Mouse (Mus musculus) hindbrain, embryonic 11.5 days (tissue): ENCODE measurements around the gene Il1f8. TPM values are rescaled to one million over a fixed set of nuclear protein-coding genes. Genes with fewer than 3 reads are reported as not detected.
"Not testable (repeated sequence)": the region's sequence is repeated elsewhere in the genome, so short reads cannot be mapped to it uniquely, and the experiment has no call there.

Source experiments
- ATAC-seq: fragments of 200-750 bp; cut with Nextera tagmentation; 2 replicates; pipeline ENCODE4 v1.8.0; 2017; ENCODE audit warnings: mild to moderate bottlenecking, moderate TSS enrichment, moderate library complexity; ENCODE audit not compliant: low FRiP score
- DNase-seq: peaks from one replicate; pipeline ENCODE4 v3.0.0-alpha.2; 2015; ENCODE audit warnings: low spot score
- H3K27ac ChIP-seq: fragments of 300-500 bp; sonication (generic); 2 replicates; pipeline ENCODE4 v1.5.1; 2014; ENCODE audit warnings: mild to moderate bottlenecking, low read depth, low read length
- H3K27me3 ChIP-seq: fragments of 300-500 bp; sonication (generic); 2 replicates; pipeline ENCODE4 v1.6.1; 2014; ENCODE audit warnings: mild to moderate bottlenecking, low read length, moderate library complexity, mixed read lengths; ENCODE audit not compliant: control insufficient read depth, insufficient read depth
- H3K36me3 ChIP-seq: fragments of 300-500 bp; sonication (generic); 2 replicates; pipeline ENCODE4 v1.6.1; 2014; ENCODE audit warnings: mild to moderate bottlenecking, low read length, moderate library complexity, mixed read lengths; ENCODE audit not compliant: control insufficient read depth, insufficient read depth
- H3K4me1 ChIP-seq: fragments of 300-500 bp; sonication (generic); replicated peaks from 2 replicates; pipeline ENCODE4 v1.6.1; 2014; ENCODE audit warnings: low read length, mixed read lengths; ENCODE audit not compliant: control insufficient read depth, insufficient read depth
- H3K4me2 ChIP-seq: fragments of 300-500 bp; sonication (generic); replicated peaks from 2 replicates; pipeline ENCODE4 v1.6.1; 2014; ENCODE audit warnings: mild to moderate bottlenecking, low read depth, low read length
- H3K4me3 ChIP-seq: fragments of 300-500 bp; sonication (generic); 2 replicates; pipeline ENCODE4 v1.5.1; 2014; ENCODE audit warnings: low read depth, low read length
- H3K9ac ChIP-seq: fragments of 300-500 bp; sonication (generic); 2 replicates; pipeline ENCODE4 v1.6.1; 2014; ENCODE audit warnings: low read depth, low read length
- H3K9me3 ChIP-seq: fragments of 300-500 bp; sonication (generic); 2 replicates; pipeline ENCODE4 v1.6.1; 2016; ENCODE audit warnings: low read length; ENCODE audit not compliant: control insufficient read depth
- WGBS: fragments of 180-500 bp; shearing (Covaris S2); extraction: QIAGEN DNeasy Blood & Tissue Kit; methylation state at CpG from one replicate; pipeline ENCODE4 v1.1.7; 2014; 5-methylcytosine and 5-hydroxymethylcytosine counted together
- polyA plus RNA-seq: library from polyadenylated mRNA; unstranded; fragments of >200 nt; fragmentation: Nextera tagmentation; extraction: Ambion mirVana; gene quantifications from 2 replicates; pipeline ENCODE4 v1.2.1, GENCODE M21; 2014

Il1f8 gene
- not detected in 2 replicates for polyA plus RNA-seq

DNA sequence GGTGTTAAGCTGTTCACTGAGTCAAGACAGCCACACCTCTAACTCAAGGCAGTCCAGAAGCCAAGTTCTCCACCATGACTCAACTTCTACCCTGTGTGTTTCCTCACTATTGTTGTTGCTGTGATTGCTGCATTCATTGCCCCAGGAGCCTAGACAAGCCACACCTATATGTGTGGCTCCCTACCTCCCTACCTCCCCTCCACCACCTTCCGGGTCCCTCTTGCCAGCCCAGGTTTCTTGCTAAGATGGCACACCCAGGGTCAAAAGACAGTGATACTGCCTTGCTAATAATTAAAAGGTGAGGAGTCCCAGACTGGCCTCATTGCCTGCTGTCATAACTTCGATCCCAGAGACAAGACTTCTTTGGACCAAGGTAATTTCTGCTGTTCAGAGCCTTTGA, at the start of gene Il1f8:
TSS of gene Il1f8 (plus strand) at position 301 of the 400 bp plus-strand sequence.
- no peaks in the 10 kb centered on the region for H3K27me3 ChIP-seq
- H3K9me3 ChIP-seq: no peaks in the 10 kb centered on the region
- no peaks in the 10 kb centered on the region for H3K36me3 ChIP-seq
- DNase-seq (no peak), ATAC-seq (no peak)
- no peaks in the 10 kb centered on the region for H3K4me1 ChIP-seq
- no peak within 1 kb of the TSS for H3K4me2 ChIP-seq
- H3K4me3 ChIP-seq: no peak within 1 kb of the TSS
- WGBS: 84% methylated on average over 2 of the region's 2 CpGs
- no peak within 1 kb of the TSS for H3K27ac ChIP-seq
- no peak within 1 kb of the TSS for H3K9ac ChIP-seq

DNA sequence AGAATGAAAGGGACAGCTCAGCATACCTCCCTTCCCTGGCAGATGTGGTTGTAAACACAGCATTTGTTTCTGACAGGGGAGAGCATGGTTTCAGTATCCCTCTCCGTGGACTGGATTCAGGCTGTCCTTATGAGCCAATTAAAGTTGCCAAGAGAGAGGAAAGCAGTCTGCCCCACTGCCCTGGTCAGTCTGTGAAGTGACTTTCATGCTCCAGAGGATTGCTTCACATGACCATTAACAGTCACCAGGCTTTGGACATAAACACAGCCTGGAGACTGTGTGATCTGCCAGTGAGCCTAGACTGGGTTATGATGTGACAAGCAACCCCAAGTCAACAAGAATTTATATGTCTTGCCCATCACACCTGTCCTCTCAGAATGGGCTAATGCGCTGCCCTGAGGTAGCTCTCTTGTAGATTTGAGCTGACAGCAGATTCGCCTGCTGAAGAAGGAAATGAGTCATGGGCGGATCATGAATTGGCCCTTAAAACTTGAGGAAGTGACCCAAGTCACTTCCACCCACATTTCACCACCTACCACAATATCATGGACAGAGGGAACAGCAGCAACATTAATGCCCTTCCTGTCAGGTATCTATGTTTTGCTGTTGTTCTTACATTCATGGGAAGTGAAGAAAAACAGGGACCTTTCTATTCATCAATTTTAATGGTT, 49.2 kb upstream of the Il1f8 start:
- WGBS: 91% methylated on average over 4 of the region's 4 CpGs
- no peaks in the 10 kb centered on the region for H3K36me3 ChIP-seq
- no peak overlapping the region for H3K27ac ChIP-seq
- DNase-seq: no peak
- H3K9ac ChIP-seq: no peak overlapping the region
- no peak overlapping the region for H3K4me2 ChIP-seq
- H3K4me1 ChIP-seq: no peaks in the 10 kb centered on the region
- H3K9me3 ChIP-seq: no peaks in the 10 kb centered on the region
- H3K27me3 ChIP-seq: no peaks in the 10 kb centered on the region
- no peak overlapping the region for H3K4me3 ChIP-seq
- no peak for ATAC-seq

GRCm38 (mm10) chr2:24109085-24109484, 43.9 kb upstream of the Il1f8 start:
- DNase-seq: no peak
- Histone ChIP-seq H3K4me3 (no peak overlapping the region), H3K9me3 (no peaks in the 10 kb centered on the region), H3K36me3 (no peaks in the 10 kb centered on the region), H3K4me2 (no peak overlapping the region), H3K27ac (no peak overlapping the region), H3K27me3 (no peaks in the 10 kb centered on the region), H3K9ac (no peak overlapping the region), H3K4me1 (no peaks in the 10 kb centered on the region)
- ATAC-seq: no peak

DNA sequence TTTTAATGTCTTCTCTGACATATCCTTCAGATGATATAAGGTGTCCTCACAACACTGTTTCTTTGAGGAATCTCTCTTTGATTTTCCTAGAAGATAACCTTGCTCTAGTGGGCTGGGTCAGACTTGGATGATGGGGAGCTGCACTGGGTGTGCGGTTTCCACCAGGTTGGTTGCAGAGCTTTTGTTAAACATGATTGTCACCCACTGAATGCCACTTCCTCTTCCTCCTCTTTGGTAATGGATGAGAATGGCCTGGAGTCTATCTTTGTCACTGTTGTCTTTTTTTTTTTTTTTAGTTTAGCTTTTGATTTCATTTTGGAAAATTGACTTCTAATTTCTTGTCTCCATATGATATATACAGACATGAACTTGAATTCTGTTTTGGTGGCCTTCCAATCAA, 18.6 kb upstream of the Il1f8 start:
- ATAC-seq (no peak), DNase-seq (no peak)
- 93% methylated on average over 1 of the region's 1 CpGs for WGBS
- no peaks in the 10 kb centered on the region for H3K27me3 ChIP-seq
- H3K27ac ChIP-seq: no peak overlapping the region
- no peaks in the 10 kb centered on the region for H3K4me1 ChIP-seq
- no peak overlapping the region for H3K4me2 ChIP-seq
- H3K4me3 ChIP-seq: no peak overlapping the region
- no peaks in the 10 kb centered on the region for H3K9me3 ChIP-seq
- no peaks in the 10 kb centered on the region for H3K36me3 ChIP-seq
- no peak overlapping the region for H3K9ac ChIP-seq

DNA sequence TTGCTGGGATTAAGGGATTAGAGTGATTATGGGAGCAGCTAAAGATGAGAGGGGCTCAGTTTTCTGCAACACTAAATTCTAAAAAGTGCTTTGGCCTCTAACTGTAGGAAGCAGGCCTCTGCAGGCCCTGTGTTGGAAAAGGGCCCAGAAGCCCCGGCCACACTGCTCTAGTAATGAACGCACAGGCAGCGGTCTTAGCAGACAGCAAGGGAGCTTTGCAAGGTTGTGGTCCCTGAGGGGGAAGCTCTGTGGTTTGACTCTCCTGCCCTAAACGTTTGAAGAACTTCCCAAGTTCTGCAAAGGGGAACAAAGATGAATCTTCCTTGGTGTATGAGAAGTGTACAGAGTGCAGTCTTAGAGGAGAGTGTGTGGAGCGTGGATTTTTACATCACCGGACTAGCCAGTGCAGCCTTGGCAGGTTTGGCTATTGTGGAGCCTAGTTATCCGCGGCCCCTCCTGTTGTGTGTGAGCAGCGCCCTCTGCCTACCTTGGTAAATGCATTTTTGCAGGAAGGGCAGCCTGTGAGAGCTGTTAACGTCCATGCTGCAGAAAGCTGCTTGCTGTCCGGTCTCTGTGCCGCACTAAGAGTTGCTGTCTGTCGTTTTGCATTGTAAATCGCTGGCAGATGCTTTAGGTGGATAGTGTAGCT, 28.8 kb downstream of the Il1f8 start:
- WGBS: 24% methylated on average over 14 of the region's 14 CpGs
- H3K36me3 ChIP-seq, H3K9ac ChIP-seq, H3K4me3 ChIP-seq, H3K4me2 ChIP-seq, H3K9me3 ChIP-seq, H3K27me3 ChIP-seq, H3K27ac ChIP-seq, H3K4me1 ChIP-seq: not testable (repeated sequence)
- DNase-seq: peak; percentile 64
- peak; percentile 82 for ATAC-seq

GRCm38 (mm10) chr2:24182423-24183147, 29.6 kb downstream of the Il1f8 start:
- H3K4me3 ChIP-seq: not testable (repeated sequence)

DNA sequence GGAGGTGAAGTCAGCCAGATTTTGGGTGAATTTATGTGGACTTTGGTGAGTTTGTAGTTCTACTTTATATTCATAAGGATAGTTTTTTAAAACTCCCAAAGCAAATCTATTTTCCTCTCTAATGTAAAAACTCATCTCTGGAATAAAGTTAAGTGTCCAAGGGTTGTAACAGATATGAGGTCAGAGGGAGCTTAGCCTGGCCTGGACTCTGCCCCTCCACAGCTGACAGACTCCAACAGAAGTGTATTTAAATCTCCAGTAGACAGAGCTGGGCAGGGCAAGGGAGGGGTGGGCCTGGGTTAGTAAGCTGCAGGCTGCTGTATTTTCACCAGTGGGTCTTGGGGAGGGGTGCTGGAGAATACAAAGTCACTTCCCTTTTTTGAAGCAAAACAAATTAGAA, 31.1 kb downstream of the Il1f8 start:
- not testable (repeated sequence) for H3K4me2 ChIP-seq, H3K27me3 ChIP-seq, H3K36me3 ChIP-seq, H3K9me3 ChIP-seq, H3K9ac ChIP-seq, ATAC-seq, H3K27ac ChIP-seq, DNase-seq, H3K4me1 ChIP-seq, H3K4me3 ChIP-seq

More at GRCm38 (mm10) chr2:24182423-24183147, 29.6 kb downstream of the Il1f8 start:
- H3K9ac ChIP-seq, DNase-seq, H3K27me3 ChIP-seq, H3K4me2 ChIP-seq, H3K9me3 ChIP-seq, H3K27ac ChIP-seq, H3K36me3 ChIP-seq, H3K4me1 ChIP-seq, ATAC-seq: not testable (repeated sequence)
- WGBS: 70% methylated on average over 13 of the region's 13 CpGs

- H3K36me3 ChIP-seq: no peaks in the 10 kb centered on the region
- no peak within 1 kb of the TSS for H3K9ac ChIP-seq
- ATAC-seq (no peak), DNase-seq (no peak)
- H3K4me3 ChIP-seq: no peak within 1 kb of the TSS
- 100% methylated on average over 1 of the region's 1 CpGs for WGBS
- no peaks in the 10 kb centered on the region for H3K4me1 ChIP-seq
- H3K27ac ChIP-seq: no peak within 1 kb of the TSS
- H3K27me3 ChIP-seq: no peaks in the 10 kb centered on the region
- H3K9me3 ChIP-seq: no peaks in the 10 kb centered on the region
- no peak within 1 kb of the TSS for H3K4me2 ChIP-seq
Observed at GRCm38 (mm10) chr2:24186176-24186575, 33.2 kb downstream of the Il1f8 start, which contains the start of gene Il1f9. Gene Il1f9, plus strand, starts transcription at chr2:24186476.
